In genomic region chr11:83223367-83223766, GRCm38 (mm10) we compare ENCODE assay signal across 8 mouse cellular contexts. TPM values are rescaled to one million over a fixed set of nuclear protein-coding genes. Genes with fewer than 3 reads are reported as not detected.
DNase-seq lines count a peak whose midpoint lies in the region; ATAC-seq and TF ChIP-seq lines count a peak whose summit lies in the region.

No protein-coding gene starts in this region.

- intact Hi-C loops in gastrocnemius, postnatal 36 days (cut with DNase I), result no loop called here

- no peak for TF ChIP-seq POLR2A in small intestine, adult 2 months (IDR thresholded peaks at IDR 0.05; ENCODE audit: low read depth, low read length)

- 61% methylated on average over 7 of the region's 7 CpGs for WGBS in liver, embryonic 12.5 days (ENCODE audit: insufficient replicate concordance)
- 62% methylated on average over 7 of the region's 7 CpGs for WGBS in small intestine, adult 2 months

- 0 out of 2 replicates have a peak, but pooled peaks cover 3% of the 10 kb centered on the region for H3K36me3 ChIP-seq in liver, embryonic 12.5 days
- no peaks in the 10 kb centered on the region for H3K36me3 ChIP-seq in small intestine, adult 2 months (ENCODE audit: control insufficient read depth, insufficient read depth, low read length)

- TF ChIP-seq CTCF in small intestine, adult 2 months (IDR thresholded peaks at IDR 0.05; ENCODE audit: extremely low read depth, insufficient read length, insufficient replicate concordance, low read depth, low read length), result no peak

- 0 out of 2 replicates have a peak, but pooled peaks cover 3% of the 10 kb centered on the region for H3K27me3 ChIP-seq in liver, embryonic 12.5 days (replicated peaks)
- H3K27me3 ChIP-seq in small intestine, adult 2 months (ENCODE audit: control insufficient read depth, insufficient read depth, low read length), result no peaks in the 10 kb centered on the region

- H3K4me3 ChIP-seq in liver, embryonic 12.5 days, result peak overlapping the region; percentile 48
- peak overlapping the region; percentile 38; the same call in 1 of the 2 replicates for H3K4me3 ChIP-seq in small intestine, adult 2 months (ENCODE audit: low read depth, low read length)

- H3K27ac ChIP-seq in liver, embryonic 12.5 days, result peak overlapping the region; percentile 36; the same call in 1 of the 2 replicates
- 0 out of 2 replicates have a peak overlapping the region, but pooled peaks have one; percentile 80 for H3K27ac ChIP-seq in small intestine, adult 2 months (ENCODE audit: insufficient read depth, low read depth, low read length)

- peak; percentile 69 for ATAC-seq in CD4-positive, CD25-positive, alpha-beta regulatory T cell, adult 4 months
- no peak for ATAC-seq in liver, embryonic 12.5 days
- ATAC-seq in frontal cortex, adult (ENCODE audit: low TSS enrichment), result no peak

- H3K9me3 ChIP-seq in liver, embryonic 12.5 days (replicated peaks), result no peaks in the 10 kb centered on the region

- peak; percentile 0 for DNase-seq in brain, adult 2 months (ENCODE audit: low read depth, low spot score)
- no peak for DNase-seq in urinary bladder, postnatal 14 days (ENCODE audit: low spot score)
- no peak for DNase-seq in ovary, postnatal 10 days (ENCODE audit: low spot score)
- no peak for DNase-seq in gastrocnemius, postnatal 36 days

- no peaks in the 10 kb centered on the region; the same call in 1 of the 2 replicates for H3K4me1 ChIP-seq in liver, embryonic 12.5 days
- no peaks in the 10 kb centered on the region for H3K4me1 ChIP-seq in small intestine, adult 2 months (ENCODE audit: control insufficient read depth, insufficient read depth, insufficient read length, low read length)

- H3K4me2 ChIP-seq in liver, embryonic 12.5 days, result peak overlapping the region; percentile 43

- H3K9ac ChIP-seq in liver, embryonic 12.5 days, result 0 out of 2 replicates have a peak overlapping the region, but pooled peaks have one; percentile 7

RNA-seq across cellular contexts. Expression of gene Slfn3, which starts 32.2 kb away (rescaled TPM):
- 1 to 10 TPM; 3.2 to 4.8 TPM for polyA plus RNA-seq in CD4-positive, CD25-positive, alpha-beta regulatory T cell, adult 4 months (2017; shearing (Covaris generic))
- polyA plus RNA-seq in liver, embryonic 12.5 days (2016; fragmentation: Nextera tagmentation; extraction: Ambion mirVana), result 0.97 and 1.3 TPM in 2 replicates
- 0.09 TPM in 1 of 2 replicates, not detected in the other for polyA plus RNA-seq in small intestine, adult 2 months (2012; rRNA removed)
- total RNA-seq in gastrocnemius, postnatal 36 days (2021), result under 1 TPM; 0.91 to 0.92 TPM

RNA-seq across cellular contexts. Expression of gene Slfn4, which starts 48.4 kb away (rescaled TPM):
- polyA plus RNA-seq in CD4-positive, CD25-positive, alpha-beta regulatory T cell, adult 4 months (2017; shearing (Covaris generic)), result under 1 TPM; 0.27 to 0.28 TPM
- polyA plus RNA-seq in liver, embryonic 12.5 days (2016; fragmentation: Nextera tagmentation; extraction: Ambion mirVana), result not detected in 2 replicates
- polyA plus RNA-seq in small intestine, adult 2 months (2012; rRNA removed), result 0.37 and 0.47 TPM in 2 replicates
- not detected for total RNA-seq in gastrocnemius, postnatal 36 days (2021)
